Mouse (Mus musculus) T-helper 17 cell (primary cell): ENCODE measurements around the gene Tanc2.

Experiments
- in situ Hi-C, 2 experiments: fragments of 300-600 bp; cut with MboI, MseI; formaldehyde crosslinking; loops; 1 replicate in 1 of 2; 2 replicates in 1 of 2; pipeline ENCODE4 v1.15.1; 2025; ENCODE audit warnings: high pct_unique_total_duplicates in 2 of 2

The Tanc2 gene

GRCm38 (mm10) chr11:105589877-105590641, at the start of gene Tanc2:
Gene Tanc2 (plus strand): TSS chr11:105589986.
- in situ Hi-C loops, result loop anchor here (5.0 kb wide), 1 partner anchor 228 kb away; no protein-coding TSS in a partner anchor

GRCm38 (mm10) chr11:105540781-105541180, 49.0 kb upstream of the Tanc2 start:
- in situ Hi-C loops, result no loop called here

- in situ Hi-C loops, result no loop called here
Observed at GRCm38 (mm10) chr11:105541366-105541765, 48.4 kb upstream of the Tanc2 start.

GRCm38 (mm10) chr11:105542129-105542528, 47.7 kb upstream of the Tanc2 start:
- in situ Hi-C loops, result no loop called here

DNA sequence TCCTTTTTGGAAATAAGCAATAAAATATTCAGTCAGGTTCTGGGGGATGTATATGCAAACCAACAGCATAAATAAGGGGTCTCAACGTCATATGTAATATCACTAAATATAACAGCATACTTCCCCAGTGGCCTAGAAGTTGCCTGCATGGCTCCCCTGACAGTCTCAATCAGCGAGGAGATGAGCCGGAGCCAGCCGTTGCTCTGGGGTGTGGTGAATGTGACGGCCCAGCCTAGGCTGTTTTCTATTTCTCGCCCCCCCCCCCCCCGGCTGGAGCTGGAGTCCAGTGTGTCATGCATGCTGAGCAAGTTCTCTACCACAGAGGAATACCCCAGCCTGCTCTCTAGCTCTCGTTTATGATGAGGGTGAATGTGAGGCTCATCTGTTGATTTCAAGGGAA, 44.0 kb upstream of the Tanc2 start:
- in situ Hi-C loops, result no loop called here

DNA sequence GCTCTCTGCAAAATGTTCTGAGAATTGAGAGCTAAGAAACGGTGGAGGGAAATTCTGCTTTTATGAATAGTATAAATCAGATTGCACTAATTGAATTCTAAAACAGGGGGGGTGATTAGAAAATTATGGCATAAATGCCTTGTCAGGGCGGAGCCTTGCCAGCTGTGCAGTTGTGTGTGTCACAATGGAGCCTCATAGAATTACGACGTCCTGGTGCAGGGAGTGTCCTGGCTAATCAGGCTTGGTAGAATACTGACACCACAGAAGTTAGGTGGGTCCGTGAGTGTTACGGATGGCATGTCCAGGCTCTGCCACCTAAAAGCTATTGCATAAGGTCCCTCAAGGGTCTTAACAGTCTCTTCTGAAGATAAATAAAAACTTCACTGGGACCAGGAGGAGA, 43.4 kb upstream of the Tanc2 start:
- in situ Hi-C loops, result no loop called here

DNA sequence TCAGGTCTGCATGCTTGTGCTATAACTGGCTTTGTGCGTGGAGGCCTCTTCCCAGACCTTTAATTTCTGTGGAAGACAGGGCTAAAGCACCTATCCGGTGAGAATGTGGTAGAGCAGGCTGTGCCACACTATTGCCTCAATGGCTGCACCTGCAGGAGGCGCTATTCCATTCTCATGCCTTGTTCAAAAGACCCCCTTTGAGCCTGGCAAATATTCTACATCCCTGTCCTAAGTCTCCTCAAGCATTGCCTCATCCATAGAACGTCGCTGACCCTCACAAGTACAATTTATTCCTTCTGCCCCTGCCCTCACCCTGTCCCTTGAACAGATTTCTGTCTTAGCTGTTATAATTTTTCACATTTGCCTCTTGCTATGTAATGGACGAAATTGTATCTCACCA, 41.4 kb upstream of the Tanc2 start:
- in situ Hi-C loops, result no loop called here

- in situ Hi-C loops, result no loop called here
Observed at GRCm38 (mm10) chr11:105549164-105550121, 40.3 kb upstream of the Tanc2 start.

DNA sequence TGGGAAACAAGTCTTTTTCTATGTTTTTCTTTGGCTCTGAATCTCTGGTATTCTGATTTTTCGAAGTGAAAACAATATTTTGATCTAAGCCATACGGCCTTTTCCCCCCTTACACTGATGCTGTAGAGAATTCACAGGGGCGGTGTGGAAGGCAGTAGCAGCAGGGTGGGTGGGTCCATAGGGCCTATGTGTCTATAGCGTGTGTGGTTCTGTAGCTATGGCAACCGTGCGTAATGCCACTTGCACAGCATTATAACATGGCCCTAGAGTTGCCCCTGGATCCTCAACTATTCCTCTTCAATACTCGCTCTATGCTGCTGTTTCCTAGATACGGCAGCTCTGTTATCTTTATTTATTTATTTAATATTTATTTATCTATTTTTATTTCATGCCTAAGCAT, 32.5 kb upstream of the Tanc2 start:
- in situ Hi-C loops, result no loop called here

- in situ Hi-C loops, result no loop called here
Observed at GRCm38 (mm10) chr11:105558091-105558490, 31.7 kb upstream of the Tanc2 start.

DNA sequence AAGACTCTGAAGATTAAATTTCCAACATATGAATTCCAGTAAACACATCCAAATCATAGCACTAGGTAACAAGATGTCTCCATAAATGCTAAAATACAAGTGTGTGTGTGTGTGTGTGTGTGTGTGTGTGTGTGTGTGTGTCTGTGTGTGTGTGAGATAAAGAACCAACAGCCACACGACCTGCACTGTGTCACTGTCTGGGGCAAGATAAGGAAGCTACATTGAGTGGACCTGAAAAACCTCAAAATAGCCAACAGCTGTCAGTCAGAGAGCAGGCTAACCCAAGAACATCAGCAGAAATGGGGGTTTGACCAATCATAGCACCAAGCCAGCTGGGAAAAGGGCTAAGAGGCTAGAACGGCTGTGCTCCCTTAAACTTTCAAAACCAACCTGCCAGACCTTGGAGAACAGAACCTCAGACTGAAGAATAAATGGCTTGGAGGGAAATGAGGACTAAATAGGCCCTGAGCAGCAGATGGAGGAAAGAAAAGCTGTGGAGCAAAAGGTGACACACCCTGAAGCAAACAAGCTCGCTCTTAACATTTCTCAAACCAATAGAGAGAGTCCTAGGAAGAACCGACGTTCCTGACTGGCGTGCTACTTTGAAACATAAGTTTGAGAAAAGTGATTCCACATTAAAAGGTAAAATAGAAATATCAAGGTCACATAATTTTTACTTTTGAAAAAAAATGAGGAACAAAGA, 30.8 kb upstream of the Tanc2 start:
- in situ Hi-C loops, result no loop called here

GRCm38 (mm10) chr11:105563546-105563945, 26.2 kb upstream of the Tanc2 start:
- in situ Hi-C loops, result no loop called here

DNA sequence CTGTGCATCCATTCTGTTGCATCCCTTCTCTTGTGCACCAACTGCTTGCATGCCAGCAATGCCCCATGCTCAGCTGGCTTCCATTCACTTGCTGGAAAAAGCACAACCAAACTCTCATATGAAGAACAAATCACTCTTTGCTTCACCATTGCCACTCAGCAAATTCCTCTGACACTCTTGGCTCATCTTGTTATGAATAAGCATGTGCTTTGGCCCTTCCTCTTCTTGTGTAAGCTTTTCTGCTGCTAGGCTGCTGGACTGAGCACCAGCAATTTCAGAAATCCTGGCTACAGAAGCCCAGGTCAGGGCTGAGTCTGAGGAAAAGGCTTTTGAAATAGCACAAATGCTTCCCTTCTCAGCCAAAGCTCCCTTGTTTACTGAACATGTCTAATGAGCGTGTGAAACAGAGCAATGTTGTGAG, 22.6 kb upstream of the Tanc2 start:
- in situ Hi-C loops, result no loop called here

DNA sequence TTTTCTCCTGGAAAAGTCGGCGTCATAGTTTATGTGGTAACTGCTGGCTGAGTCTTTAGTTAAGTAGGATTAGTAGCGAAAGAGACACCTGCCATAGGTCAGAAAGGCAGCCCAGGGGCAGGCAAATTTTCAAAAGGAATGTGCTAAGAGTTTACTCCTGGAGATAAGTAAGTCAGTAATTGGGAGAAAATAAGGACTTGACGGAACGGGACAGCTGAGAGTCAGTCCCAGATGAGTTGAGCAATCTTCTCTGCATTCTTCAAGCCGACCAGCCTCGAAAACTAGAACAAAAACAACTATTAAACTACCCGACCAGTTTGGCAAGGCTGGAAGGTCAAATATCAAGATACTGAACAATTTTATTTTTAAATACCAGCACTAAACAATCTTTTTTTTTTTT, 17.8 kb upstream of the Tanc2 start:
- in situ Hi-C loops, result loop anchor here in 1 of 2 experiments (5.0 kb wide), 1 partner anchor 75 kb away; no protein-coding TSS in a partner anchor

GRCm38 (mm10) chr11:105574241-105574640, 15.5 kb upstream of the Tanc2 start:
- in situ Hi-C loops, result loop anchor here in 1 of 2 experiments (5.0 kb wide), 1 partner anchor 77 kb away; no protein-coding TSS in a partner anchor

- in situ Hi-C loops, result no loop called here
Observed at GRCm38 (mm10) chr11:105577211-105577610, 12.6 kb upstream of the Tanc2 start.

DNA sequence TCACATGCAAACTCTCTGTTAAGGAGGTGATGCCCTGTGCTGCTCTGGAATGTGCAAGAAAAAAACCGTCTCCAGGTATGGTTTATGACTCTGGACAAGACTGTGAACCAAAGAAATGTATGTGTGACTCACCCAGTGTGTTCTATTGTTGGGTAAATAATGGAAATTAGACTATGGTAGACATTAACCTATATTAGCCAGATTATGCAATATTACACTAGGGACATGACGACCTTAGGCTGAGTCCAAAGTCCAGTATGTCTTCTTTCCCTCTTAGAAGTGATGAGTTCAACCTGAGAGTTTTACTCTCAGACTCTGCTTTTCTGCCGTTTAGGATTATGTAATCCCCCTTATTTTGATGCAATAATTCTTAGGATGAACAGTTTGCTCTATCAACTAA, 7.8 kb upstream of the Tanc2 start:
- in situ Hi-C loops, result no loop called here

DNA sequence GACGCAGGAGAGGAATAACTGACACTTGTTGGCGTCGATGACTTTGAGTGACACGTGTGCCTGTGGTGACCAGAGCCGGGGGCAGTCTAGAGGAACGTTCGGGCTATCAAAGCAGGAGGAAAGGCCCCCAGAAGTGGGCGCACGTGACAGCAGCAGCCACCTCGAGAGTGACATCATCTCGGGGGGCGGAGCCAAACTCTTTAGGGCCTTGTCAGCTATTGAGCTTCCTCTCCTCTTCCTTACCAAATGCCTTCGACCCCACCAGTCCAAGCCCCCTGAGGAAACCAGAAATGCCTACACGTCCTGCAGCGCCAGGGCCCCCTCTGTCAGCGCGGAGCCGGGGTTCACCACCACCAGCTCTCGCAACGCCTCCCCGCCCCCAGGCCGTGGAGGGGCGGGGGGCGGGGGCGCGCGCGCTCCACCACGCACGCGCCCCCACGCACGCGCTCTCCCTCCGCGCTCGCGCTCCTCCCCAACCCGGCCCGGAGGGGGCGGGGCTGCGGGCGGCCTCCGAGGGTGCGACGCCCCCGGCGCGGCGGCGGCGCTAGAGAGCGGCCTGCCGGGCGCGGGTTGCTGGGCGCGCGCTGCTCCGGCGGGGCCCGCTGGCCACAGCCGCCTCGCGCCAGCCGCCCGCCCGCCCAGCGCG, 432 bp upstream of the Tanc2 start:
- in situ Hi-C loops, result no loop called here

GRCm38 (mm10) chr11:105591905-105592304, 2.1 kb downstream of the Tanc2 start:
- in situ Hi-C loops, result loop anchor here (5.0 kb wide), 1 partner anchor 230 kb away; no protein-coding TSS in a partner anchor

GRCm38 (mm10) chr11:105602177-105602576, 12.4 kb downstream of the Tanc2 start:
- in situ Hi-C loops, result loop anchor here in 1 of 2 experiments (10.0 kb wide), 1 partner anchor 1627 kb away; no protein-coding TSS in a partner anchor

DNA sequence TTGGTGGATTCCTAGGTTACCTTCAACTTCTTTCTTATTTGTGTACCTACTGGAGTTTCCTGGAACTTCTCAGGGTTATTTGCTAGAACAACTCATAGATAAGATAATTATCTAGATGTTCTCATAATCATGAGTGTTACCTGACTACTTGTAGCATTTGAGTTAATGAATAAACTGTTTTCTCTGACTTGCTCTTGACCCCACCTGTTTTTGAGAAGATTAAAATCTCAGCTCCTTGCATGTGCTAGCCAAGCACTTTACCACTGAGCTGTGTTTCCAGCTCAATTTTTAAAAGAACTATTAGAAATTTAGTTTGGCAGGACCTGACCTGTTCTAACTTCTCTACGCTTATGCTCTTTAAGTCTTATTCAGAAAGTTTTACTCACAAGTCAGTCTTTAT, 36.4 kb downstream of the Tanc2 start:
- in situ Hi-C loops, result no loop called here
